Mouse (Mus musculus) liver, embryonic 14.5 days (tissue): Measurements from ENCODE around the gene Cactin.

Experiments
- CTCF ChIP-seq: IDR thresholded peaks from 2 replicates; pipeline ENCODE4 v1.5.1; 2016; ENCODE audit warnings: antibody characterized with exemption, low read depth, control low read depth
- EP300 ChIP-seq: IDR thresholded peaks from 2 replicates; pipeline ENCODE4 v1.6.1; 2016; ENCODE audit warnings: antibody characterized with exemption, low read depth

GRCm38 (mm10) chr10:81293334-81294030 lies 27.4 kb upstream of the Cactin start:
- TF ChIP-seq CTCF (peak; percentile 18; the same call in 1 of the 2 replicates), EP300 (no peak)
